1 mouse cellular context compared by ENCODE assay signal in the genomic region with DNA sequence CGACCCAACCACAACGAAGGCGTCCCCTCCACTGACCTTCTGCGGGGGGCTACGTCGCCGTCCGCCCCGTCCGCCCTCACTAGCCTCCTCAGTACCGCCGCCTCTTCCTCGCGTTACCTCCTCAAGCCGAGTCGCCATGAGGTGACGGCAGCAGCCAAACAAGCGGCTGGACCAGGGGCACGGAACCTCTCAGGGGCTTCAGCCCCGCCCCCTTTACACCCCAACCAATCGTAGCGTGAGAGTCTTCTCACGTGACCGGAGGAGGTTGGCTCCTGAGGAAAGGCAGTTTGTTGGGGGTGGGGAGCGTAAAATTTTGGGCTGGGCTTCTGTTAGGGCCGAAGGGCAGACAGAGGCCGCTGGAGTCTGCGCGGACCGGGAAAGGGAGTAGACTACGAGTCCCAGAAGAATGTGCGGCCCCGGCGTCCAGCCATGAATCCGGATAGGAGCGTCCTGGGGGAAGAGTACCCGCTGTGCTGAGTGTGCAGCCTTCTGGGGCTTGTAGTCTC.
A peak's percentile ranks its signal among the peaks of the same experiment; 100 is the strongest.
TF ChIP-seq lines count a peak whose summit lies in the region.

Gene Txlng (minus strand): TSS at position 252 of the 506 bp plus-strand sequence.

TF ChIP-seq in MEL, 35 proteins besides CTCF, POLR2A, EP300 and RAD21 (continued from another document):
- TF ChIP-seq USF2 (IDR thresholded peaks at IDR 0.05; ENCODE audit: borderline replicate concordance in 1 of 2, insufficient read depth in 1 of 2, low read depth in 1 of 2, low read length in 2 of 2) (peak; percentile 68 to 89), NRF1 (IDR thresholded peaks at IDR 0.05; ENCODE audit: insufficient read depth, low read depth, low read length, poor library complexity, severe bottlenecking) (peak; percentile 83), BHLHE40 (IDR thresholded peaks at IDR 0.05; ENCODE audit: borderline replicate concordance, low read depth, low read length) (peak; percentile 38; the same call in 1 of the 2 replicates), ZNF384 (IDR thresholded peaks at IDR 0.05; ENCODE audit: low read depth, low read length) (no peak)
